Mouse (Mus musculus): ENCODE data around the gene Ptf1a.

- TF ChIP-seq CTCF (IDR thresholded peaks at IDR 0.05; ENCODE audit: low read depth) (no peak), EP300 (IDR thresholded peaks at IDR 0.05; ENCODE audit: low read depth) (no peak)
Measured at GRCm38 (mm10) chr2:19422226-19422625, 23.2 kb upstream of the Ptf1a start.
